Mouse (Mus musculus) embryonic stem cell, embryonic (primary cell): ENCODE data around the gene Arl3.

Experiments used
- CTCF ChIA-PET, 4 experiments: fragments of 300-600 bp in 2 of 4; fragments of 350-600 bp in 2 of 4; sonication (Branson Sonifier 250); formaldehyde crosslinking; loops; one replicate each; lab custom pipeline; 2022; ENCODE audit warnings: inconsistent platforms in 2 of 4; lab: Charles Lee
- POLR2A ChIA-PET, 4 experiments: fragments of 300-600 bp in 2 of 4; fragments of 350-600 bp in 2 of 4; sonication (Branson Sonifier 250); formaldehyde crosslinking; loops; one replicate each; lab custom pipeline; 2022; ENCODE audit warnings: antibody characterized with exemption in 4 of 4, inconsistent platforms in 1 of 4; lab: Charles Lee

The Arl3 gene

GRCm38 (mm10) chr19:46507806-46508205 is 65.2 kb downstream of the Arl3 start:
- ChIA-PET POLR2A (interaction anchor here in 2 of 4 experiments (0.9 to 47.3 kb wide), 9 partner anchors 5 to 145 kb away, joined by 3 to 957 read pairs (median 202); partner anchors contain the start of gene Trim8 (in 1 of the 2)), CTCF (interaction anchor here in 2 of 4 experiments (0.6 to 1.9 kb wide), 4 partner anchors 10 to 226 kb away, joined by 3 to 6 read pairs (median 4); no protein-coding TSS in a partner anchor)

GRCm38 (mm10) chr19:46507181-46507581 is 65.8 kb downstream of the Arl3 start:
- ChIA-PET CTCF (interaction anchor here in 1 of 4 experiments (0.6 kb wide), 1 partner anchor 644 kb away, joined by 5 read pairs; no protein-coding TSS in a partner anchor), POLR2A (interaction anchor here in 3 of 4 experiments (0.6 to 47.3 kb wide), 13 partner anchors 4 to 66 kb away, joined by 3 to 957 read pairs (median 4); partner anchors contain the start of genes Arl3 (in 1 of the 3), Sfxn2 (in 1 of the 3) and Trim8 (in 1 of the 3))

DNA sequence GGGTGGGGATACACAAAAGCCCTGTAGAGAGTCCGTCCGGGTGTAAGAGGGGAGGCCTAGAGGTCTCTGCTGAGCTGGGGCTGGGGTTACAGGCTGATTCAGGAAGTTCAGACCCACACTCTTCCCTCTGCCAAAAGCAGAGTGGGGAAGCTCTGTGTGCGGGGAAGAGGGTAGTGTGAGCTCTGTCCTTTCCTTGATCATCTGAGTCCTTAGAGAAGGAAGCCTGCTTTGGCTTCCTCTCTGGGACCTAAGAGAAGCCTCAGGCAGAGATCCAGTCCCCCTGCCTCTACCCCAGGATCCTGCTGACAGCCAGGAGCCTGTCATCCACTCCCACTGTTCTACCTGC is 66.7 kb downstream of the Arl3 start:
- ChIA-PET CTCF (no interaction called here), POLR2A (interaction anchor here in 3 of 4 experiments (1.0 to 47.3 kb wide), 10 partner anchors 3 to 33 kb away, joined by 4 to 957 read pairs (median 194); partner anchors contain the start of gene Trim8 (in 1 of the 3))

- ChIA-PET POLR2A (interaction anchor here in 3 of 4 experiments (0.6 to 47.3 kb wide), 15 partner anchors 3 to 148 kb away, joined by 3 to 957 read pairs (median 27); partner anchors contain the start of genes Sufu (in 1 of the 3) and Trim8 (in 1 of the 3)), CTCF (interaction anchor here in 1 of 4 experiments (0.6 kb wide), 1 partner anchor 526 kb away, joined by 10 read pairs; no protein-coding TSS in a partner anchor)
Observed at GRCm38 (mm10) chr19:46505646-46506371, 67.2 kb downstream of the Arl3 start.

- CTCF ChIA-PET = interaction anchor here in 2 of 4 experiments (0.8 to 1.7 kb wide), 2 partner anchors 33 to 69 kb away, joined by 3 to 6 read pairs; no protein-coding TSS in a partner anchor
- POLR2A ChIA-PET = interaction anchor here in 3 of 4 experiments (0.7 to 47.3 kb wide), 18 partner anchors 2 to 147 kb away, joined by 3 to 957 read pairs (median 21); partner anchors contain the start of genes Sufu (in 1 of the 3), Trim8 (in 1 of the 3) and Wbp1l (in 1 of the 3)
Observed at GRCm38 (mm10) chr19:46504822-46505417, 68.1 kb downstream of the Arl3 start.

DNA sequence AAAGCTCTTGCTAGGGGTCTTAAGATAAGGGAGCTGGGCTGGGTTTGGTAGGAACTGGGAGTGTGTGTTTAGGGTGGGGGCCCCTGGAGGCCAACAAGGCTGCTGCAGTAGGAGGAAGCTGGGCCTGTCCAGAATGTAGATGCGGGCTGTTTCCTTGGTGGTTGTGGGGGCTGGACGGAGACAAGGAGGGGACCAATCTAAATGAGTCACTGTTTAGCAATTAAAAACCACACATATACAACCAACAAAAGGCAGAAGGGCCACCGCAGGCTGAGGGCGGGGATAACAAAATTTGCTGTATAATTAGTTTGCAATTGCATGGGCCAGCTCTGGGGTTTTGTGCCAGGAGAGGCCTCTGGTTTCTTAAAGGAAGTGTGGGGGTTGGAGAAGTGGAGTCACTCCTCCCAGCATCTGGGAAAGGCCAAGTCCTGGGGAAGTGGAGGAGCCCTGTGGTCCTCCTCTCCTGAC is 68.9 kb downstream of the Arl3 start:
- ChIA-PET POLR2A (interaction anchor here (0.6 to 47.3 kb wide), 50 partner anchors 1 to 1350 kb away, joined by 3 to 957 read pairs (median 6); partner anchors contain the start of genes Sufu (in 3 of the 4), Nolc1 (in 1 of the 4), Pdcd11 (in 1 of the 4) and Trim8 (in 1 of the 4)), CTCF (interaction anchor here (0.5 to 1.7 kb wide), 26 partner anchors 8 to 1941 kb away, joined by 3 to 8 read pairs (median 4); partner anchors contain the start of genes Hif1an (in 1 of the 4), Nfkb2 (in 1 of the 4) and Sufu (in 1 of the 4))

- ChIA-PET CTCF (interaction anchor here (0.5 to 1.7 kb wide), 30 partner anchors 7 to 1941 kb away, joined by 3 to 8 read pairs (median 4); partner anchors contain the start of genes Hif1an (in 1 of the 4), Nfkb2 (in 1 of the 4) and Sufu (in 1 of the 4)), POLR2A (interaction anchor here (0.6 to 47.3 kb wide), 69 partner anchors 0 to 1350 kb away, joined by 3 to 957 read pairs (median 4); partner anchors contain the start of genes Sufu (in 3 of the 4), Actr1a (in 1 of the 4), Fbxl15 (in 1 of the 4) and Nfkb2 (in 1 of the 4))
Observed at GRCm38 (mm10) chr19:46503351-46504084, 69.5 kb downstream of the Arl3 start.

GRCm38 (mm10) chr19:46502471-46503166 is 70.4 kb downstream of the Arl3 start:
- CTCF ChIA-PET = interaction anchor here in 3 of 4 experiments (0.5 to 1.7 kb wide), 10 partner anchors 8 to 251 kb away, joined by 3 to 10 read pairs (median 4); partner anchors contain the start of gene Sufu (in 1 of the 3)
- POLR2A ChIA-PET = interaction anchor here in 3 of 4 experiments (0.6 to 47.3 kb wide), 56 partner anchors 0 to 588 kb away, joined by 3 to 957 read pairs (median 6); partner anchors contain the start of genes Sufu (in 2 of the 3), Actr1a (in 1 of the 3), Arl3 (in 1 of the 3) and Fbxl15 (in 1 of the 3)

DNA sequence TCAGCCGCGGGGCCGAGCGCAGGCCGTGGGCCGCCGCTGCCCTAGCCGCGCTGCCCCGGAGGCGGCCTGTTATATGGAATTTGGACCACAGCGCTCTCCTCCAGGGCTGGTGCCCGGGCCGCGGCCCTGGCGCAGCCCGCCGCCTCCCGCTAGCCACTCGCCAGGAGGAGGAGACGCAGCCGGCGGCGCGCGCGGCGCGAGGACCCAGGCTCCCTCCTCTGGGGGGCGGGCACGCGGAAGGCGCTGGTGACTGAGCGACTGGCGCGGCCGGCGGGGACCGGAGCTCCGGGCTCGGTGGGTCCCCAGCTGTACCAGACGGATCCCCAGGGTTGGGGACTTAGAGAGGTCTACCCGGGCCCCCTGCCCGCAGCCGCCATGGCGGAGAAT is 70.9 kb downstream of the Arl3 start:
- POLR2A ChIA-PET = interaction anchor here in 3 of 4 experiments (0.6 to 47.3 kb wide), 28 partner anchors 1 to 588 kb away, joined by 3 to 957 read pairs (median 8); partner anchors contain the start of genes Actr1a (in 1 of the 3), Arl3 (in 1 of the 3), Fbxl15 (in 1 of the 3) and Sfxn2 (in 1 of the 3)
- CTCF ChIA-PET = interaction anchor here in 2 of 4 experiments (0.5 to 1.9 kb wide), 6 partner anchors 9 to 250 kb away, joined by 3 to 10 read pairs (median 4); no protein-coding TSS in a partner anchor

DNA sequence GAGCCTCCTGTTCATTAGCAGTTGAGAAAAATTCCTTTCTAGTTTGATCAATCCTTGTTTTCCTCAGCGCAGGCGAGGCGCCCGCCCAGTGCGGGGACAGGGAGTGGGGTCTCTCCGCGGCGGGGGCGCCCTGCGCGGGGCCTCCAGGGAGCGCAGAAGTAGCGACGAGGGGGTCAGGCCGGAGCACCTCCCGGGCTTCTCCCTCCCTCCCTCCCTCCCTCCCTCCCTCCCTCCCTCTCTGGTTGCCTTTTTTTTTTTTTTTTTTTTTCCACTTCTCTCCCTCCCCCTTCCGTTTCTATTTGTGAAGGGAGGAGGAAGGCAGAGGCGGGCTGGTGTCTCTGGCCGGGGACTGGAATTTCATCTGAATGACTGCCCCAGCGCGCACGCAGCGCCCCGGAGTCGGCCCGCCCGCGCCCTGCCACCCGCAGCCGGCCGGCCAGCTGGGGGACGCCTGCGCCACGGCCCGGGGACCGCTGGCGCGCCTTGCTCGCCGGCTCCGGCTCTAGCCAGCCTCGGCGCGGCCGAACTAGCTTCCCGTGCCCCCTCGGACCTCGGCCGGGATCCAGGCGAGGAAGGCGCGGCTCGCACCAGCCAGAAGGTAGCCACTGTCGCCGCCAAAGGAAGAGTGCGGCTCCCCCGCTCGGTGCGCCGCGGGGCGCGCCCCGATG is 71.5 kb downstream of the Arl3 start, which contains the start of gene Trim8:
Gene Trim8 (plus strand): TSS at position 302 of the 668 bp plus-strand sequence.
- POLR2A ChIA-PET = interaction anchor here (0.6 to 47.3 kb wide), 33 partner anchors 2 to 588 kb away, joined by 3 to 957 read pairs (median 6); partner anchors contain the start of genes Arl3 (in 2 of the 4), Sfxn2 (in 2 of the 4), Actr1a (in 1 of the 4) and Fbxl15 (in 1 of the 4)
- CTCF ChIA-PET = interaction anchor here in 3 of 4 experiments (0.7 to 1.9 kb wide), 7 partner anchors 9 to 705 kb away, joined by 3 to 9 read pairs (median 5); no protein-coding TSS in a partner anchor

DNA sequence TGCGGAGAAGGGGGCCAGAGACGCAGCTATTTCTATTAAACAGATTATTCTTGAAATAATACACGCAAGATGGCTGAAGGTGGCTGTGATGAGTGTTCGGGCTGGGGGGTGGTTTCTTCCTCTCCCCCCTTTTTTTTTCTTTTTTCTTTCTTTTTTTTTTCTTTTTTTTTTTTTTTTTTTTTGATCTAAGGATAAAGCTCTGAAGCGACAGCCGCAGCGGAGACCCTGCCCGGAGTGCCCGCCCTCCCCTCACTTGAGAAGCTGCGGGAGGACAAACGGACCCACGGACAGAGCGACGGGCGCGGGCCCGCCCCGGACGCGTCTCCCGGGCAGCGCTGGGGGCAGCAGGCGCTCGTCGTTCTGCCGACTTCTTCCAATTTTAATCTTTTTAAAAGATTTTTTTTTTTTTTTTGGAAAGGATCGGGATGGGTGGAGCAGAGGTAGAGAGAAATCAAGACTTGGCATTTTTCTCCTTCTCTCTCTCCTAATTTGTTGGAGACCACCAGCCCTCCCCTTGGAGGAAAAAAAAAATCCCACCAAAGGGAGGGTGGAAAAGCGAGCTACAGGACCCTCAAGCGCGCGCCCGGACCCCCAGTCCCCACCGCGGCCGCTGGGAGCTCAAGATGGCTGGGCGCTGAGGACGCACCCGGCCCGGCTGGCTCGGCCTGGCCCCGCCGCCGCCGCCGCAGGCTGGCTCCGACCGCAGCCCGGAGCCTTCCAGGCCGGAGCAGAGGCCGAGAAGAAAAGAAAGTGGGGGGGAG is 72.2 kb downstream of the Arl3 start:
- CTCF ChIA-PET = interaction anchor here (0.5 to 1.9 kb wide), 13 partner anchors 10 to 744 kb away, joined by 3 to 9 read pairs (median 4); no protein-coding TSS in a partner anchor
- POLR2A ChIA-PET = interaction anchor here (0.5 to 47.3 kb wide), 41 partner anchors 2 to 455 kb away, joined by 3 to 957 read pairs (median 4); partner anchors contain the start of genes Arl3 (in 2 of the 4), Sfxn2 (in 2 of the 4), Actr1a (in 1 of the 4) and Fbxl15 (in 1 of the 4)

DNA sequence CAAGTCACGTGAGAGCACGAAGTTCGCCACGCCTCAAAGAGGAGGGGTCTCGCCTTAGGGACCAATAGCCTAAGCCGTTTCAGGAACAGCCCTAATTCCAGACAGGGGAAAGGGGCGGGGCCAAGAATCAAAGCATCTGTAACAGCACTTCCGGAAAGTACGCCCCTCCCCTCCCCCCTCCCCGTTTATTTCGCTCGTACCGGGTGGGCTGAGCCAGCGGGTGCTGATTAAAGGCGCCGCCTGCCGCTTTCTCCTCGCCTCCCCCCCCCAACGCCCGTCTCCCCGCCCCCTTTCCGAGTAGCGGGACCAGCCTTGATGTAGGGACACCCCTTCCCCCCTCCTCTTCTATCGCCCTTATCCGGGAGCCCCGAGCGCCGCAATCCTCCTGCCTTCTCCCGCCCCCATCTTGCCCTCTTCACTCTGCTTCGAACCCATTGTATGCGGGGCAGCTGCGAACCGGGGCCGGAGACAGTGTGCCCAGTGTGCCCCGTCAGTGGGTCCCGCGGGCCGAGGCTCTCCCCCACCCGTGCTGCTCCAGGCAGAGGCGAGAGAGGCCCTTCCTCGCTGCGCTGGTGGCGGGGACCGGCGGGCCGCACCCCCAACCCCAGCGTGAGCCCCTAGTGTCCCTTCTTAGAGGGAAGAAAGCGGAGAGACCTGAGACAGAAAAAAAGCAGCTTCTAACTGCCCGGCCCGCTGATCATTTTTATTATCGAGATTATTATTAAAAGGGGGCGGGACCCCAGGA is 73.0 kb downstream of the Arl3 start:
- ChIA-PET POLR2A (interaction anchor here (0.5 to 47.3 kb wide), 42 partner anchors 3 to 455 kb away, joined by 3 to 957 read pairs (median 5); partner anchors contain the start of genes Arl3 (in 2 of the 4), Sfxn2 (in 2 of the 4), Actr1a (in 1 of the 4) and Fbxl15 (in 1 of the 4)), CTCF (interaction anchor here in 3 of 4 experiments (0.5 to 1.9 kb wide), 5 partner anchors 9 to 744 kb away, joined by 4 to 6 read pairs (median 5); no protein-coding TSS in a partner anchor)

- ChIA-PET POLR2A (interaction anchor here in 3 of 4 experiments (0.5 to 47.3 kb wide), 23 partner anchors 4 to 454 kb away, joined by 3 to 957 read pairs (median 6); partner anchors contain the start of genes Actr1a (in 1 of the 3), Arl3 (in 1 of the 3), Ldb1 (in 1 of the 3) and Sfxn2 (in 1 of the 3)), CTCF (interaction anchor here in 3 of 4 experiments (1.1 to 1.7 kb wide), 3 partner anchors 11 to 12 kb away, joined by 4 to 6 read pairs (median 5); no protein-coding TSS in a partner anchor)
Observed at GRCm38 (mm10) chr19:46499539-46499835, 73.5 kb downstream of the Arl3 start.
